Mouse (Mus musculus) bone marrow, adult 2 months (tissue): ENCODE measurements around the gene Pgam1. TPM values are rescaled to one million over a fixed set of nuclear protein-coding genes. Genes with fewer than 3 reads are reported as not detected.

Experiments used
- H3K27ac ChIP-seq: fragments of 200-500 bp; 2 replicates; pipeline ENCODE4 v1.5.1; 2012; ENCODE audit warnings: low read depth, mild to moderate bottlenecking, control low read depth, inconsistent platforms, low read length; ENCODE audit not compliant: control insufficient read depth, poor library complexity, insufficient read depth
- H3K4me1 ChIP-seq: fragments of 200-500 bp; 2 replicates; pipeline ENCODE4 v1.6.1; 2011; ENCODE audit warnings: low read length; ENCODE audit not compliant: control insufficient read depth, insufficient read depth
- H3K4me3 ChIP-seq: fragments of 200-500 bp; replicated peaks from 2 replicates; pipeline ENCODE3; 2011; ENCODE audit warnings: mild to moderate bottlenecking, low read depth, low read length, control low read depth; ENCODE audit not compliant: control insufficient read depth
- CTCF ChIP-seq: fragments of 200-500 bp; IDR thresholded peaks from 2 replicates; pipeline ENCODE4 v1.5.1; 2011; ENCODE audit warnings: low read length, control low read depth; ENCODE audit not compliant: control insufficient read depth, insufficient read depth
- POLR2A ChIP-seq: fragments of 200-500 bp; IDR thresholded peaks from 2 replicates; pipeline ENCODE4 v1.6.1; 2011; ENCODE audit warnings: low read depth, mild to moderate bottlenecking, control low read depth, low read length, borderline replicate concordance; ENCODE audit not compliant: control insufficient read depth
- WGBS: fragments of 180-500 bp; shearing (Covaris S2); methylation state at CpG from one replicate; pipeline ENCODE4 v1.1.7; 2018; 5-methylcytosine and 5-hydroxymethylcytosine counted together
- polyA plus RNA-seq: library from polyadenylated mRNA; stranded (reverse); fragments of >200 nt; gene quantifications from 2 replicates; pipeline ENCODE4 v1.2.4, GENCODE M21; 2011; ENCODE audit warnings: low replicate concordance; ENCODE audit not compliant: missing spikeins, insufficient read depth, insufficient read length

Pgam1 gene
- polyA plus RNA-seq, 1 experiment: 160 TPM

- no peak overlapping the region for H3K4me3 ChIP-seq
- peaks cover 3% of the 10 kb centered on the region for H3K4me1 ChIP-seq
- TF ChIP-seq CTCF (no peak), POLR2A (no peak)
- 58% methylated on average over 4 of the region's 4 CpGs for WGBS
- no peak overlapping the region for H3K27ac ChIP-seq
Observed at GRCm38 (mm10) chr19:41919471-41919870, 7.7 kb downstream of the Pgam1 start.

GRCm38 (mm10) chr19:41920412-41921067, 8.8 kb downstream of the Pgam1 start:
- TF ChIP-seq CTCF (no peak), POLR2A (no peak)
- Histone ChIP-seq H3K4me1 (peaks cover 1% of the 10 kb centered on the region), H3K4me3 (no peak overlapping the region), H3K27ac (no peak overlapping the region)
- WGBS: 88% methylated on average over 5 of the region's 5 CpGs

GRCm38 (mm10) chr19:41932686-41933085, 21.0 kb downstream of the Pgam1 start:
- H3K4me1 ChIP-seq: peaks cover 3% of the 10 kb centered on the region
- WGBS: under 1% methylated on average over 28 of the region's 28 CpGs

GRCm38 (mm10) chr19:41933179-41934086, 21.7 kb downstream of the Pgam1 start, which contains the start of the genes Exosc1 and Zdhhc16:
TSS of gene Exosc1 (minus strand) at chr19:41933423.
TSS of gene Zdhhc16 (plus strand) at chr19:41933480.
- H3K27ac ChIP-seq: peak within 1 kb of the TSS; percentile 73
- no peak for TF ChIP-seq CTCF
- TF ChIP-seq POLR2A: peak; percentile 61
- under 1% methylated on average over 47 of the region's 47 CpGs for WGBS
- peaks cover 3% of the 10 kb centered on the region for H3K4me1 ChIP-seq
- H3K4me3 ChIP-seq: peak within 1 kb of the TSS; percentile 100

More at GRCm38 (mm10) chr19:41932686-41933085, 21.0 kb downstream of the Pgam1 start:
- H3K4me3 ChIP-seq: peak overlapping the region; percentile 97
- H3K27ac ChIP-seq: peak overlapping the region; percentile 73
- TF ChIP-seq CTCF (peak; percentile 1; the same call in 1 of the 2 replicates), POLR2A (no peak)

- 22% methylated on average over 6 of the region's 6 CpGs for WGBS
- peak overlapping the region; percentile 100 for H3K4me3 ChIP-seq
- TF ChIP-seq POLR2A (no peak), CTCF (no peak)
- no peak overlapping the region for H3K27ac ChIP-seq
- peaks cover 3% of the 10 kb centered on the region for H3K4me1 ChIP-seq
Observed at GRCm38 (mm10) chr19:41934124-41934523, 22.4 kb downstream of the Pgam1 start.

GRCm38 (mm10) chr19:41935921-41936320, 24.2 kb downstream of the Pgam1 start:
- H3K27ac ChIP-seq: no peak overlapping the region
- TF ChIP-seq POLR2A (no peak), CTCF (no peak)
- peaks cover 3% of the 10 kb centered on the region for H3K4me1 ChIP-seq
- 89% methylated on average over 1 of the region's 1 CpGs for WGBS
- no peak overlapping the region for H3K4me3 ChIP-seq

- peaks cover 1% of the 10 kb centered on the region; the same call in 1 of the 2 replicates for H3K4me1 ChIP-seq
- TF ChIP-seq POLR2A (no peak), CTCF (no peak)
- no peak overlapping the region for H3K27ac ChIP-seq
- H3K4me3 ChIP-seq: no peak overlapping the region
- 86% methylated on average over 5 of the region's 5 CpGs for WGBS
Observed at GRCm38 (mm10) chr19:41938539-41938938, 26.8 kb downstream of the Pgam1 start.

GRCm38 (mm10) chr19:41943841-41944240, 32.1 kb downstream of the Pgam1 start:
- no peaks in the 10 kb centered on the region; the same call in 1 of the 2 replicates for H3K4me1 ChIP-seq
- no peak overlapping the region for H3K27ac ChIP-seq
- no peak for TF ChIP-seq CTCF
- TF ChIP-seq POLR2A: no peak
- WGBS: 79% methylated on average over 7 of the region's 7 CpGs
- H3K4me3 ChIP-seq: no peak overlapping the region
